Mouse (Mus musculus) heart, adult 11 months (tissue): Measurements from ENCODE around the gene Eif2d.

Experiments used
- DNase-seq: peaks from one replicate; pipeline ENCODE4 v3.0.0; 2022

Eif2d gene

DNA sequence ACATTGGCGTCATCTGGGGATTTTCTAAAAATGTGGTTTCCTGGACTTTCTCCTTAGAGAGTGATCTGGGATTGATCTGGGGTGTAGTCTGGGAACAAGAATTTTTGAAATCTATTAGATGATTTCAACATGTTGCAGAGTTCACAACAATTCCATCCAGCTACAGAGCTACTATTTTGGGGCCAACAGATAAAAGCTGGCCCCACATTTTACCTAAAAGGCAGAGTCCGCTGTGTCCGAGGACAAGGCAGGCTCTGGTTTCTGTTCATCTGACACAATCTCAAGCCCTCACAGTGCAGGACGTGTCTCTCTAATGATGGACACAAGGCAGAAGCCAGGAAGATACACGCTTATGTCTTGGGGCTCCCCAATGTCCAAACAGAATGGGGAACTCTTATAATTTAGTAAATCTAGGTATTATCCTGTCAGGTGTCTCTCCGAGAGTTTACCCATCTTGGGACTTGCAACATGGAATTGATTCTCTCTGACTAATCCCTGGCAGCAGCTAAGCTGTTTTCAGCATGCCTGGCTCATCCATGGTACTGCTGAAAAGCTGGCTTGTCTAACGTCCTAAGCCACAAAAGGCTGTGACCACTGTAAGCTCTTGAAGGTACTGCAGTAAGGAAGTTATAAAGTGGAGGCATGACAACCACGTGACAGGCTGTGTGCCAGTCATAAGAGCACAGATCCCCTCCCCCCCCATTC is 32.1 kb downstream of the Eif2d start:
- DNase-seq = no peak

DNA sequence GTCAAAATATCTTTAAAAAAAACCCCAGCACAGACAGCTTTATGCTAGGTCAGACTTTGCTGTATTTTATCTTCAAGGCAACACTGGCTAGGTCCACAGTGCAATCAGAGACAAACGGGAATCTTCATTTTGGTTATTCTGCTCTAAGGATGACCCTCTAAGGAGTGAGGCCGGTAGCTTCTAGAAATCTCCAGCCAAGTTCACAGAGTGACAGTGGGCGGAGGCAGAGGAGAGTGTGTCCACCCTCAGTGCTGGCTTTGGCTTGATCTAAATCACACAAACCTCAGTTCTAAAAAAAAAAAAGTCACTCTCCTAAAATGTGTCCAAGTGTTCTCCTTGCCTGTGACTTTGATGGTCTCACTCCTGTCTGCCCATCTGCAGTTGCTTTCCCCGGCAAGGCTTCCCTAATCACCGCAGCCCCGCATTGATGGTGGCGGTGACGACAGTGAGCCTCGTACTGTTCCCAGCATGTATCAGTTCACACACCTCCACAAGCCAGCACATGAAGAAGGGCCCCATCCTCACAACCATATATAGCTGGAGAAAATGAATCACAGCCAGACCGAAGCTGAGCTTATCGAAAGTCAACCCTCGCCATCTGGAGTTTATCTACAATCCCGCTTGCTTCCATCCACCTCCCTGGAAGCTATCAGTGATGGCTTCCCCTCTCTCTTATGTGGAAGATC is 33.0 kb downstream of the Eif2d start:
- DNase-seq = no peak

DNA sequence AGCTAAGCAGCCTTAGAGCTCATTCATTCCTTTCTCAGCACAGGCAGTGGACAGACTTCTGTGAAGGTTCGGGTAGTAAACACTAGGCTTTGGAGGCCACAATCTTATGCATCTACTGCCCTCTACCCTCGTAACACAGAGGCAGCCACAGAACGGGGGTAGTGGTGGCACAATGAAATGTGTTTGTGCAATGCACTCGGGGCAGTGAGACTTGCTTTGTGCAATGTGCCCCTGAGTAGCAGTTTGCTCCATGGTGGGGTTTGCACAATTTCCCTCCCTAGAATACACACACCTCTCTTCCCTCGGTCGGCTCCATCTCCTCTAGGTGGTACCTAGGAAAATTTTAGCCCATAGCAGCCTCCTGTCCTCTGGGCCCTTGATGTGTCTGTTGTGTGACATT is 34.0 kb downstream of the Eif2d start:
- DNase-seq = no peak

DNA sequence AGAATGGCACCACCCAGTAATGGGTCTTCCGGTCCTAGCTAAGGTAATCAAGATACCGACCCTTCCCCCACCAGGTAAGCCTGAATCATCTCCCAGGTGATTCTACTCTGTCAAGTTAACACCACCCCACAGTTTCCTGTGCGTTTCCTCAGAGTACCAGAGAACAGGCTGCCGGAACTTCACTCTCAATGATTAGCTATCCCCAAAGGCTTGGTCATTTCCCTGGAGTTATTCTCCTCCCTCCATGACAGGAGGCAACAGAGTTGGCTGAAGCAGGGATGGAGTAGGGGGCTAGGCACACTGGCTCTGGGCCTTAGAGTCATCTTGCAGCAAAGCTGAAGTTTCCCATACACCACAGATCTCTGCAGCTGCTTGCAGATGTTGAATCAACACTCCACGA is 34.9 kb downstream of the Eif2d start:
- no peak for DNase-seq

DNA sequence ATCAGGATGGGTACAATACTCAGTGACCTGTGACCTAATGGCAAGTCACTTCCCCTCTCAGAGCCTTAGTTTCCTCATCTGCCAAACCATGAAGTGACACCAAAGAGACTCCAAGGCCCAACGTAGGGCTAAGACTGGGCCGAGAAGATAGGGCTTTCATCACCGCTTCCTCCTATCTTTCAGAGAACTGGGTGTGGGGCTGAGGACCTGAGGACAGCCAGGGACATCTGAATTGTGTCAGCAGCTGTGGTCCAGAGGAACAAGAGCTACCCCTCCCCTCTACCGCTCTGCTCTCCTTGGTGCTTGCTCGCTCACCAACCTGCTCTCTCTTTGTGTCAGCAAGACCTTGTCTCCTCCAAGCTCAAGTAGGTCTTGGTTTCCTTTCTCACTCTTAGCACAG is 35.7 kb downstream of the Eif2d start:
- no peak for DNase-seq

DNA sequence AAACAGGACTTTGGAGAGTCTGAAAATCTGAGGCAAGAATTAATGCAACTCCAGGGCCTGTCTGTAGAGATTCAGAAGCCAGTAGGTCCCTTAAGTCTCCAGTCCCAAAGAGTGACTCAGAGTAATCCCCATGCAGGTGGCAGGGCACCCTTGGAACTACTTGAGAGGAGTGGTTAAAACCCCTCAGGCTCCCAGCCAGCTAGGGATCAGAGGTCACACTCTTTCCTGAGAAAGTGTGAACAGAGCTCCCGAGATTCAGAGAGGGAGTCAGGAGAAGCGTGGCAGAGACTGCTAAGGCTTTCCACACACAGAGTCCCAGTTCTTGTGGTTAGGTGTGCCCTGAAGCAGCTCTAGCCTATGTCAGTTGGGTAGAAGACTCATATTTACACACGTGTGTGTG is 40.8 kb downstream of the Eif2d start:
- no peak for DNase-seq

DNA sequence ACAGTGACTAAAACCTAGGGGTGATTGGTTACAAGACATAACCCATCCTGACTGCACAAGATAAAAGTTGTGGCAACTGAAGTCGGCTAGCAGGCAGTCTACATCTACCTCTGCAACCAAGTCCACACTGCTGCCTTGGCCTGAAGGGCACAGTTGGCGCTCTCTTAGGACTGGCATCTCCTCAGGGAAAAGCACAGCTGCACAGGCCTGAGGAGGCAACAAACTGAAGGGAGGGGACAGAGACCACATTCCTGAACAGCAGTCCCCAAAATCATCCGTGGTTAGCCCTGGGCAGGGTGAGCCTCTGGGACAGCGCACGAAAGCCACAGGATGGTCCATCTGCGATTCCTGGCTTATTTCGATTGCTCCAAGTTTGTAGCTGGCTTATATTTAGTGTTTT is 42.7 kb downstream of the Eif2d start:
- DNase-seq = no peak

DNA sequence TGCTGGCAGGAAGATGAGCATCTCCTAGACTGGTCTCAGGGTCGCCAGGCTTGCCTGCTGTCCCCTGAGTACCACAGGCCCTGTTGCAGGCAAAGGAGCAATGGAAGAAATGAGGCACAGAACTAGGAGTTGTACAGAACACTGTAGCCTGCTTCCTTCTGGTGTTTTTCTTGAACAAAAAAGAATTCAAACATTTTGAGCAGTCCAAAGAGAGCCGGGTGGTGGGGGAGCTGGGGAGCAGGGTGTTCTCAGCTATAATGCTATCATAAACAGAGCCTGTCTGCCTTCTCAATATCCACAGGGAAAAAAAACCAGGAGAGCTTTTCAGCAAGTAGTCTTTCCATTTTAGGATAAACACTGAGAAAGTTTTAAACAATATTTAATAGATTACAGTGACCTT is 43.1 kb downstream of the Eif2d start:
- DNase-seq = no peak

DNA sequence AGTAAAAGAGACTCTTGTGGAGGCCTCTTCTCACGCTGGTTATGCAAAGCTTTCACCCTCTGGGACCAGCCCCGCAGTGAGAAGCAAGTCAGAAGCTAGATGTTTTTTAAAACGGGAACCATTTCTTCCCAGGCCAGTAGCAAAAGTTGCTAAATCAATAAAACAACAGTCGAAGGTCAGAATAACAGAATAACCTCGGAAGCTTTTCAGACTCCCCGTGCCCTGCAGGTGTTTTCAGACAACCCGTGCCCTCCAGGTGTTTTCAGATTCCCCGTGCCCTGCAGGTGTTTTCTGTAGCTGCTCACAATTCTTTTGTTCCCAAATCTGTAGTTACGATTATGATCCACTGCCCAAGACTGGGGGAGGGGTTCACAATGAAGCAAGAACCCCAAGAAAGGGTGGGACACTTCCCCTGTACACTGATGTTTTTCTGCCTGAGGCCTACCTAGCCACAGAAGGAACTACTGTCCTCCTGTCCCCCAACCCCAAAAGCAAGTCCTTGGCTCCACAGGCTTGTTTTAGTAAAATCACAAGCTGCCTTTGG is 45.5 kb downstream of the Eif2d start:
- DNase-seq = no peak

DNA sequence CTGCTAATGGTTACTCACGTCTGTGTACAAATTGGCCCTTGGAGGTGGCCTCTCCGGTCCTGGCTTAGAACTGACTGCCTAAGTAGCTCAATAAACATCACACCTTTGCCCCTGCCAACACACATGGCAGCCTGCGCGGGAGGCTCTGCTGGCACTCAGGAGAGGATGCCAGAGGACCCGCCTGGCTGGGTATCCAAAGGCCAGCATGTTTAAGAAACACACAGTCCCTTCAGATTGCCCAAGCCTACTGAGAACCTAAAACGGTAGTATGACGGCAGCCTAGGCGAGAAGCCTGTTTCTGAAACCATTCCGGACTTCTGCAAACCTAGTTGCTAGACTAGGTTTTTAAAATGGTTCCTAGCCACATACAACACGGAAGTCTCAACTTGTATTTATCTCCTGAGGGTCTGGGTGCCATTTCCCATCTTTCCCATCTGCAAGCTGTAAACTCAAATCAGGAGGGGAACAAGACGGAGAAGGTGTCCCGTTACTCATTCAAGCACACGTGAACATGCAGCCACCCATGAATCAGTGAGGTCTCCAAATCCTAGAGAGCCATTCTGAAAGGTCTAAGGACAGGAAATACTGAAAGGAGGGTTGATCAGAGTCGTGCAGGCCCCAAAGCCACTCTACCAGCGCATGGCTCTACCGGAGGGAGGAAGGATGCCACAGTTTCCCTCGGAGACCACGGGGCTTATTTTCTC is 46.3 kb downstream of the Eif2d start:
- DNase-seq = no peak

DNA sequence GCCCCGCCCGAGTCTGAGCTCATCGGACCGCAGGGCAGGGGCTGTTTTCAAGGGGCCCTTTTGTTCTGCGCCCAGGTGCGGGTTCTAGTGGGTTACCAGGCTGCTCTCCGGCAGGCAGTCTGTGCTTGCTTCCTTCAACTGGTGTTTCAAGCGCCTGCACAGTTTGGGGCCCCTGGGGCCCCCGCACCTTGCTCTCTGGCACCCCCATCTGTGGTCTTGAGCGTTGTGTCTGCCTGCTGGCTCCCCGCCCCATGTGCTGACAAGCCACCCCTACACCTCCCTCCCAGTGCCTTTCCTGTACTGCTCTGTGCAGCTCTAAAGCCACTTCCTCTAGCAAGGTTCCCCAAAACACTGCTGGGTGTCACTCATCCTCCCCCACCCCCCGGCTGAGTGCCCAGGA is 47.0 kb downstream of the Eif2d start:
- peak; percentile 98 for DNase-seq

DNA sequence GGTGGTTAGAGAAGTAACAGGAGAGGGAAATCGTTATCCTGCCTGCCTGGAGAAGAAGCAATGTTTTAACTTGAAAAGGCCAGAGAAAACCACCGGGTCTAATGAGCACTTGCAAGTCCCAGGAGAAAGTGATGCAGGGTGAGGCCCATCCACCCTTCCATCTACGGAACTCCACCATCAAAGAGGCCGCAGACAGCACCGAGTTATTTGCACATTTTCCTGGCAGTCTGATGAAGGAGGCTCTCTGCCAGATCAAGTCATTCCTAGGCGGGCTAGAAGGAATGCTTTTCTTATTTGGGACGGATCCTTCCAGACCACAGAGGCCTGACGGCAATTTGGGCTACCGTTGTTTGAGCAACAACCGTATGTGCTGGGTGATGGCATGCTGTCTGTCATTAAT is 47.6 kb downstream of the Eif2d start:
- no peak for DNase-seq

DNA sequence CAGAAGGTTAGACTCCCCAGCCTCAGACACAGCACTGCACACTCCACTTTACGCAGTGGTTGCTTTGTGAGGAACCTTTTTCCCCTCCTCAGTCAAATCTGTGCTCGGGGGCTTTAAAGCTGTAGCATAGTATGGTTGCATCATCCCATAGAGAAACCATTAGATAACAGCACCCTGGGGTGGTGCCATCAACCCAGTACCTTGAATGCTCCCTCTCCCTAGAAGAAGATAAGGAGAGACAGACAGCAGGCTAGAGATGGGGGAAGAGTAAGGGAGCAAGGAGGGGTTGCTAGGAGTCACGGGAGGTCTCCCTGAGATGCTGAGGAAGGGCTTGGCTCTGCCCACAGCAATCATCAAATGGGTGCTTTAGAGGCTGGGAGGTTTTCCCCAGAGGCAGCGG is 48.4 kb downstream of the Eif2d start:
- DNase-seq = no peak

DNA sequence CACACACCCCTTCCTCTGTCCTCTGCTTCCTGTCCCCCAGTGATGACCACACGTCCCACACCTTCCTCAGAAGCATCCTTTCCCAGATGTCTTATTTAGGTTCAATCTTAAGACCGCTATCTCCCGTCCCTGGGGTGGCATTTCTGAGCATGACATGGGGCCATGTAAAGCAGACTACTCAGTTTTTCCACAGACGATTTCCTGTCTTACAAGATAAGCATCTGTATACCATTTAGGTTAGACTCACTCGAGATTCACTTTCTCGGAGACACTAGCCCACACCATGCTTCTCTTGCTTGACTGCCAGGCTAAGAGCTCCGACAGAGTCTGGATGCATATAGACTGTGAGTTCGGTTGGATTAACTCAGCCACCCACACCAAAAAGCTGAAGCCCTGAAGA is 51.5 kb downstream of the Eif2d start:
- no peak for DNase-seq

DNA sequence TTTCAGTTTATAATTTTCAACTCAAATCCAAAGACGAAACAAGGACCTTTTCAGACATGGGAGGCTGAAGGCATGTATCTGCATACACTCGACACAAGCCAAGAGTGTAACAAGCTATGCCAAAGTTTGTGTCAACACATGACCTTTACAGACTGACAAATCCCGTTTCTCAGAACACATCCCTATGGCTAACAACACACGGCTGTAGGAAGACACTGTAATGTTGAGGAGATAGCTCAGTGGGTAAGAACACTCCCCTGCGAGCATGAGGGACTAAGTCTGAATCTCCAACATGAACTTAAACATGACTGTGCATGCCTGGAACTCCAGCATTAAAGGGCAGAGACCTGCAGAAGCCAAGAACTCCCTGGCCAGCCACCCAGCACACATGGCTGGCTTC is 53.4 kb downstream of the Eif2d start:
- no peak for DNase-seq

DNA sequence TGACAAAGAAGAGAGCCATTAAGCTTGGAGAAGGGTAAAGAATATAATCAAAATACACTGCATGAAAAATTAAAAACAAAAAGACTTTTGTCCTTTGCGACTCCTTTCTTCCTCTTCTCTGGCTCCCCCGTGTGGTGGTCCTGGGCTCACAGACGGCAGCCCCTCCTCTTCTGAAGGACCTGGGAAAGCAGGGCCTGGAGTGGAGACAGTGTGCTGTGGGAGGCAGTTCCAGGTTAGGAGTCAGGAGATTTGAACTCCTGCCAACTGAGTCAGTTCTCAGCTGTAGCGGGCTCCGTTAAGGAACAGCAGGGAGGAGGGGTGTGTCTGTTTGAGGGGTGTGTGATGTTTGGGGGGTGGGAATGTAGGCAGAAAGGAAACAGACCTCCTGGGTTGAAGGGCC is 54.5 kb downstream of the Eif2d start:
- no peak for DNase-seq

DNA sequence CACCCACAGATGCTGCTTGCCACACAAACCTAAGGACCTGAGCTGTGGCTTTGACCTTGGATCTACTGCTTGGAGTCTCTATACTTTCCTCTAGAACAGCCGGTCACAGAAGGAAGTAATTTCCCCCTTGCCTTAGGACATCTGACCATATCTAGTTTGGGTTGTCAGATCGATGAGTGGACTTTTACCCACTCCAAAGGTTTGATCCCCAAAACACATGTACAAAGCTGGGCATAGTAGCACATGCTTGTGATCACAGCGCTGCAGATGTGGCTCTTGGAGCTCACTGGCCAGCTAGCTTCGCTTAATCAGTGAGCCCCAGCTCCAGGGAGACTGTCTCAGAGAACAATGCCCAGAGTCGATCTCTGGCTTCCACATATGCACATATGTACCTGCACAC is 55.1 kb downstream of the Eif2d start:
- DNase-seq = no peak

DNA sequence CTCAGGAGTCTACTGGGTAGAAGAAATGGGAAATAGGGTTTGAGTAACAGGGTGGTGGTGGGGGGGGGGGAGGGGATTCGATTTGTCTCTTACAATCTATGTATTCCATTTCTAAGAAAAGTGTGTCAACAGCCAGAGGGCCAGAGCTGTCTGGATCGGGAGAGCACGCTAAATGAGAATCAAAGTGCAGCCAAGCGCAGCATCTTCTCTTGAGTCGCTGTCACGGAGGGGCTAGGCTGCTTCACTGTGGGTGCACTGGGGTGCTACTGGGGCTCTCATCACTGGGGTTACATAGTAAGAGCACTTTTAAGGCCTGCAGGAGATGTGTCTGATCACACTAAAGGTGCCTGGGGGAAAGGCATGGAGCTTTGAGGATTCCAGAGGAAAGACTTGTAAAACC is 55.8 kb downstream of the Eif2d start:
- no peak for DNase-seq

DNA sequence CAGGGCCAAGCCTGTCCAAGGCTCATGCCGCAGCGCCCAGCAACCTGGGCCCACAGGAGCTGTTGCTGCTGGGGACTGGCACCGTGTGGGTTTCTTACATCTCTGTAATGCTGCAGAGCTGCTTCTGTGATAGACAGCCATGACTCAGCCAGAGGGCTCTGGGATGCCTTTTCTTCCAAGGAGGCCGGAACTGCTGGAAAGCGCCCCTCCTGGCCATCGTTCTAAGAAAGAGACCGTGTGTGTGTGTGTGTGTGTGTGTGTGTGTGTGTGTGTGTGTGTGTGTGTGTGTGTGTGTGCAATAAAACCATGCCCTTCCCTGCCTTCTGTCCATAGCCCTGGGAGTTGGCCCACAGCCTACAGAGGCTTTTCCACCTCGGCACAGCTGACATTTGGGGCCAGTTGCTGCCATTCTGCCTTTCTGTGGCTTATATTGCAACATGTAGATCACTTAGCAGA is 57.0 kb downstream of the Eif2d start:
- DNase-seq = no peak

DNA sequence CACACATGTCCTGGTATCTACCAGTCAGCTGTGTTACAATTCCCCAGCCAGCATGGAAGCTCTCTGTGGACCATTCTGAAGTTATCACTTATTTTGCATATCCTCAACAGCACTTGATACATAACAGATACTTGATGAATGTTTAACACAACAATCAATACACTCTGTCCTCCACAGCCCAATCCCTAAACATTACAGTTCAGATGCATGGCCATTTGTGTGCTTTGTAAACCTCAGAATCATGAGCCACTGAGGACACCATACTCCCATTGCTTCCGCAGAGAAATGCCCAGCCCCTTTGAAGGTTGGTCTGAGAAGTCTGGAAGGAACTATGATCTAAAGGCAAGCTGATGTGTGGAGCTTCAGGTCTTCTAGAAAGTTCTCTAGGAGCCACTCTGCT is 58.7 kb downstream of the Eif2d start:
- no peak for DNase-seq

DNA sequence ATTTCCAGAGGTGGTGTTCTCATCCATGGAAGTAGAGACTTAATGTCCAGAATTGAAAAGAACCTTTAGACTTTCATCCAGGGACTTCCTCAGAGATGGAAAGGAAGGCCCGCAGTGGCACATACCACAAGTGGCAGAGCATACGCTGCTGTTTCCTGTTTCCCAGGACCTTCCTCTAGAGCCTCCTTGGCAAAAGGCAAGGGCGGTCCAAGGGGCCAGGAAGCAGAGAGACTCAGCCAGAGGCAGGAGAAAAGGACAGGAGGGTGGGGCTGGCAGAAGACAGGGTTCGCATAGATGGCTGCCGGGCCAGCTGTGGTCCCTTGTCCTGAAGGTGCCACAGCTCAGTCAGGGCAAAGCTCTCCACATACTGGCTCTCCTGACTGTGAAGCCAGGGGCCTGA is 60.0 kb downstream of the Eif2d start:
- DNase-seq = no peak

DNA sequence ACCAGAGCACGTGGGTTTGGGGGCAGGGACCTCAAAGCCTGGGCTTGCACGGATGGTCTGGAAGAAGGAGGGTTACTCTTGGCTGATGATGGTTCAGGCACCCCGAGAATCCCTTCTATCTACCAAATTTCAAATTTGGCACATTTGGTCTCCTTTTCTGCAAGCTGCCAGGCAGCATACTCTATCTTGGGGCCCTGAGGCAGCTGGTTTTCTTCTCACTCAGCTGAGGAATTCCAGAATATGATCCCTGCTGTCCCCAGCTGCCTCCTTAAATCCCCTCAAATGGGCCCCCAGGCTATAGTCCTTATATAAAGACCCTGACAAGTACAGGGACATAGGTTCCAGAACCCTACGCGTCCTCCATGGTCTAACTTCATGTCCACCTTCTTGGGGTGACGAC is 60.4 kb downstream of the Eif2d start:
- no peak for DNase-seq

DNA sequence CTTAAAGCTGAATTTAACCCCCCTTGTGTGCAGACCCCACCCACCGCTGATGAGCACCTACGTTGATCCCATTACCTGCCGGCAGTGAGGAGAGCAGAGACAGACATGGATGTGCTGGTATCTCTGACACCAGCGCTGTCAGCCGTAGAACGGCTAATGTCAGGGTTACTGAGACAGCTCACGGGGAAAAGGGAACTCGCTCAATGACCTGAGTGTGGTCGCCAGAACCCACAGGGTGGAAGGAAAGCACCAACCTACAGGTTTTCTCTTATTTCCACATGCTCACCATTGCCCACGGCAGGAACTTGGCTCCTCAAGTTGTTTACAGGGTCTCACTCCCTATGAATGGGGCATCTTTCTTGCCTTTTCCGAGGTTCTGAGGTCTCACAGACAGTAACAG is 66.0 kb downstream of the Eif2d start:
- DNase-seq = no peak
